Mouse (Mus musculus) megakaryocyte, embryonic 14.5 days (primary cell): ENCODE results near the gene Klhl13. TPM values are rescaled to one million over a fixed set of nuclear protein-coding genes. Genes with fewer than 3 reads are reported as not detected.

Experiments used
- H3K27me3 ChIP-seq: replicated peaks from 2 replicates; pipeline ENCODE3; 2012; ENCODE audit warnings: inconsistent platforms
- H3K36me3 ChIP-seq: replicated peaks from 2 replicates; pipeline ENCODE3; 2012; ENCODE audit warnings: low read length, inconsistent platforms, mixed read lengths
- H3K4me1 ChIP-seq: 2 replicates; pipeline ENCODE4 v1.6.1; 2012; ENCODE audit warnings: inconsistent platforms
- H3K4me3 ChIP-seq: replicated peaks from 2 replicates; pipeline ENCODE3; 2012; ENCODE audit warnings: moderate library complexity, mild to moderate bottlenecking, inconsistent platforms
- H3K9me3 ChIP-seq: 2 replicates; pipeline ENCODE4 v1.6.1; 2012; ENCODE audit warnings: inconsistent platforms
- FLI1 ChIP-seq: IDR thresholded peaks from 2 replicates; pipeline ENCODE4 v1.6.1; 2012; ENCODE audit warnings: low read length, inconsistent platforms, mixed read lengths
- GATA1 ChIP-seq: IDR thresholded peaks from 3 replicates; pipeline ENCODE4 v1.6.1; 2012; ENCODE audit warnings: mixed read lengths, low read length, inconsistent platforms, borderline replicate concordance
- polyA plus RNA-seq: library from polyadenylated mRNA; stranded (reverse); fragments of >175 nt; gene quantifications from 2 replicates; pipeline ENCODE4 v1.2.3, GENCODE M21; 2012; ENCODE audit warnings: low replicate concordance; ENCODE audit not compliant: insufficient read depth

Klhl13 gene
- polyA plus RNA-seq, 1 experiment = not detected

GRCm38 (mm10) chrX:23285442-23285817 lies 79.5 kb downstream of the Klhl13 start:
- no peaks in the 10 kb centered on the region for H3K27me3 ChIP-seq
- no peaks in the 10 kb centered on the region for H3K9me3 ChIP-seq
- no peaks in the 10 kb centered on the region for H3K36me3 ChIP-seq
- H3K4me1 ChIP-seq = no peaks in the 10 kb centered on the region
- no peak overlapping the region for H3K4me3 ChIP-seq
- TF ChIP-seq GATA1 (no peak), FLI1 (no peak)

DNA sequence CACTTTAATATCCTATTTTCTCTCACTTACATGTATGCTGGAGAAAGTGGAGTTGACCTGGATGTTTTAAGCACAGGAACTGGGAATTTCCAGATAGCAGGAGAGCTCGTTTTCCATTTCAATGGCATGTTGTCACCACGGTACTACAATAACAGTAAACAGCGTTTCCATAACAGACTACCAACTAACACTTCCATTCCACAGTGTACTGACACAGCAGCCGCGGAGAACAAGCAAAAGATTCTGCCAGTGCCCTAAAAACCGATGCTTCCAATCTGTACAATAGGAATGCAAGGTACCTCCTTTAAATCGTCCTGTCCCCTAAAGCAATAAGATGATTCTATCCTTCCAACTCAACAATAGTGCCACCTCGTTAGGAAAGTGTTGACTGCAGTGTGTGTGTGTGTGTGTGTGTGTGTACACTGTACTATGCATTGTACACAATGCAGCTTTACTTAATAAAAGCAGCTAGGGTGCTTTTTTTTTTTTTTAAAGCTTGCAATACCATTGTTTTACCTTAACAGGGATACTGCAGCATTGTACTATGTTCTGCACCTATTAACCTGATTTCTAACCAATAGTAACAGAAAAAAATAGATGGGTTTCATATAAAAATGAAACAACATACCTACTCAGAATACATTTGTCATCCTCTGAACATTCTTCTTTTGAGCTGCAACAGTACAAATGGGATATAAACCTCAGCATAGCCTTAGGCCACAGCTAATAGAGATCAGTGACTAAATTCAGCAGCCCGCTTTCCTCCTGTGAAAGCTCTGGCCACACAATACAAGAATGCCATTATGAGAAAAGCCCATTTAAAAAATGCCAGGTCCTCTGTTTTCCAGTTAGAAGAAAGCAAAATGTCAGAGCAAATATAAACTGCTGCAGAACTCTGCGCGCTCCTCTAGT lies 80.1 kb downstream of the Klhl13 start:
- H3K27me3 ChIP-seq = no peaks in the 10 kb centered on the region
- H3K9me3 ChIP-seq = no peaks in the 10 kb centered on the region
- no peaks in the 10 kb centered on the region for H3K4me1 ChIP-seq
- TF ChIP-seq GATA1 = no peak
- TF ChIP-seq FLI1 = no peak
- no peaks in the 10 kb centered on the region for H3K36me3 ChIP-seq
- H3K4me3 ChIP-seq = no peak overlapping the region

GRCm38 (mm10) chrX:23267601-23268000 lies 97.3 kb downstream of the Klhl13 start:
- H3K9me3 ChIP-seq = no peaks in the 10 kb centered on the region
- no peak for TF ChIP-seq FLI1
- no peak for TF ChIP-seq GATA1
- no peaks in the 10 kb centered on the region for H3K27me3 ChIP-seq
- H3K4me3 ChIP-seq = no peak overlapping the region
- no peaks in the 10 kb centered on the region for H3K4me1 ChIP-seq
- no peaks in the 10 kb centered on the region for H3K36me3 ChIP-seq

- no peaks in the 10 kb centered on the region for H3K4me1 ChIP-seq
- no peaks in the 10 kb centered on the region for H3K27me3 ChIP-seq
- no peaks in the 10 kb centered on the region for H3K36me3 ChIP-seq
- TF ChIP-seq GATA1 = no peak
- TF ChIP-seq FLI1 = no peak
- no peaks in the 10 kb centered on the region for H3K9me3 ChIP-seq
- H3K4me3 ChIP-seq = no peak overlapping the region
Measured at GRCm38 (mm10) chrX:23248752-23249151, 116.1 kb downstream of the Klhl13 start.
